Mouse (Mus musculus) adrenal gland, adult 2 months (tissue): ENCODE measurements around the gene Sae1. TPM values are rescaled to one million over a fixed set of nuclear protein-coding genes. Genes with fewer than 3 reads are reported as not detected.

Source experiments
- DNase-seq: peaks from one replicate; pipeline ENCODE4 v3.0.0; 2021
- polyA plus RNA-seq: library from polyadenylated mRNA; depleted of rRNA; stranded (reverse); fragments of >200 nt; gene quantifications from 2 replicates; pipeline ENCODE4 v1.2.3, GENCODE M21; 2012
- total RNA-seq, 2 experiments: library from RNA; stranded (reverse); gene quantifications; 2 replicates each; pipeline ENCODE4 v1.2.3; 2021

The Sae1 gene
- total and polyA plus RNA-seq, 3 experiments = 8.9 to 72.0 (median 61.0) TPM

DNA sequence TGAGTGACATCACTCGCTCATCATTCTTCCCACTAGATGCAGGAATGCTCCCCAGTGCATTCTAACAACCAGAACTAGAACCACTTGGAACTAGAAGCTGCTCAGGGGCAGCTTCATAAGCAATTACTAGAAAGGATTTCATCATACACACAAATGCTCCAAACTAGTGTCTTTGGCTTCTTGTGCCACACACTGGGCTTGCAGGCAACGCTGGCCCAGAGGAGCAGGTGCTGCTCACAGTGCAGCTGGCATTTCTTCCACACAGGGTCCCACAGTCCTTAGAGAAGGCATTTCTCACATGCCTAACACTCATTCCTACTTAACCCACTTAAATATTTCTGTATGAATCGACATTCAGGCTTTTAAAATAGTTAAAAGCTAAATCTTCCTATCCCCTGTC, 30.0 kb downstream of the Sae1 start:
- no peak for DNase-seq

DNA sequence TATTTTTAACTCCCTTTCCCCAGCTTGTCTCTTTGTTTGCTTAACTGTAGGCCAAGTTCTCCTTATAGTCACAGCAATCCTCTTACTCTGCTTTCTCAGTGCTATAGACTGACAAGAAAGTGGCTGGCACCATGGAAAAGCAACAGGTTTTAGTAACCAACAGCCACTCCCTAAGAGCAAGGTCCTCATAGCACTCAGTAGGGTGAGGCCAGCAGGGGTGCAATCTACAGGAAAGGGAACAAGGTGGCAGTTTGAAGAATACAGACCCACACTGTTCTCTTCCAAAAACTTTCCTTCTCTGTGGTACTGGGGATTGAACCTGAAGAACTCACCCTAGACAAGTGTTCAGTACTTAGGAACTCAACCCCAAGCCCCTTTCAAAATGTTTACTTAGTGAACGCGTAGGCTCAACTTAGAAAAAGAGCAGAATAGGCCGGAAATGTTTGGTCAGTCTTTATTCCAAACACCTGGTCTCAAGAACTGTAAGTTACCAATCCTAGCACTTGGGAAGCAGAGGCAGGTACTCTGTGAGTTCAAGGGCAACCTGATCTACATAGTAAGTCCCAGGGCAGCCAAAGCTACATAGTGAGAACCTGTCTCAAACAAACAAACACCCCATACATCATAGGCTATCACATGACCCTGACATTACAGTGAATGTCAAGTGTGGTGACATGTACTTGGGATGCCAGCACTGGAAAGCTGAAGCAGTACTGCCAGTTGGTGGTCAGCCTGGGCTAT, 31.6 kb downstream of the Sae1 start:
- peak; percentile 21 for DNase-seq

DNA sequence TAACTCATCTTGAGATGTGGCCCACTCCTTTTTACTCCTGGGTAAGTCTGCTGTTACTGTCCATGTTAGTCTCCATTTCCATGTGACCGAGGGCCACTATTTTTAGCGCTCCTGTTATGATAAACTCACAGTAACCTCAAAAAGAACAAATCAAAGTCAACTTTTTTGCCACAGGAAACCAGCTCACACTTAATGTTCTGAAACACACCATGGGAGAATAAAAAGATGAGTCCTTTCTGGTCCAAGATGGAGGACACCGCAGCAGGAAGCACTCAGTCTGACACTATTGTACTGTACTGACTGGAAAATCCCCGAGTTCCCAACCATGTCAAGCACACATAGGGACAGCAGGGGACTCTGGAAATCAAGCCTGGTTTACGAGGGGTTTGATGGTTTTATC, 37.6 kb downstream of the Sae1 start:
- no peak for DNase-seq

DNA sequence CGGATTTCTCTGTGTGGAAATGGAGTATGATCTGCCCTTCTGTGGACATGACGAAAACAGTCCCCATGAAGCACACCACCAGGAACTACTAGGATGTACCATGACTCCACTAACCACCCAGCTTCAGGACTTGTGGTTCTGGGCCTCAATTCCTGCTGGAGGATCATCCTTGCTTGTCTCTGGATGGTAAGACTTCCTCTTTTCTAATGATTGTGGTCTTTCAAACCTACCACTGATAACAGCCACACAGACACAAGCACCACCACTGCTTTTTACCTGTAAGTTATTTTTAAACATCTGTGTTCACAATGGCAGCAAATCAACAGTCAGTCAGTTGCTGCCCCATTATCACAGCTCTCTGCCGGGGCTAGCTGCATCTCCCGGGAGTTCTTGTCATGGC, 42.3 kb downstream of the Sae1 start:
- no peak for DNase-seq

DNA sequence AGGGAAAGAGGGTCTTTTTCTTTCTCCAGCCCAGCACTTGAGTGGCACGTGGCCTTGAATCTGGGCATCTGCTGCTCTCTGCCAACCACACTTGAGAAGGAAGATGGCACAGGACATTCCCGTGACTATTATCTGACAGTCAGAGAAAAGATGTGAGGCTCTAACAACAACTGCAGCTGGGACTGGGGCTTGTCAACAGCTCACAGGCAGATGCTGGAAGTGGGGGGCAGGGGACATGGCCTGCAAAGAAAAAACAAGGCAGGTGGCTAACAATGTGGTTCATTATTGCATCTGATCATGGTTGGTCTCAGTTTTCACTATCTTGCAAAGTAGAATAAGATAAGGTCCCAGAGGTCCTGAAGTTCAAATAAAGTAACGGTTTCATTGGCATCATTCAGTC, 43.0 kb downstream of the Sae1 start:
- no peak for DNase-seq

DNA sequence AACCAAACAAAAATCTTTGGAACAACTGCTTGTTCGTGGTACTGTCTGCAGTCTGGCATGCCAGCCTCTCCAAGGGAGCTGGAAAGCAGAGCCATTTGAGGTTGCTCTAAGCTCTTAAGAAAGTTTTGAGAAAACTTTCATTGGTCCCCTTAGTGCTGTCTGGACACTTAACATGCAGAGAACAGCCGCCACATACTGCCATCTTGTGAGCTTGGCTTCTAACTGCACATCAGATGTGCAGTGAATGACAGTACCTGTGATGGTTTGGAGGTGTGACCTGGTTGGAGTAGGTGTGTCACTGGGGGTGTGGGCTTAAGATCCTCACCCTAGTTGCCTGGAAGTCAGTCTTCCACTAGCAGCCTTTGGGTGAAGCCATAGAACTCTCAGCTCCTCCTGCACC, 49.9 kb downstream of the Sae1 start:
- no peak for DNase-seq

DNA sequence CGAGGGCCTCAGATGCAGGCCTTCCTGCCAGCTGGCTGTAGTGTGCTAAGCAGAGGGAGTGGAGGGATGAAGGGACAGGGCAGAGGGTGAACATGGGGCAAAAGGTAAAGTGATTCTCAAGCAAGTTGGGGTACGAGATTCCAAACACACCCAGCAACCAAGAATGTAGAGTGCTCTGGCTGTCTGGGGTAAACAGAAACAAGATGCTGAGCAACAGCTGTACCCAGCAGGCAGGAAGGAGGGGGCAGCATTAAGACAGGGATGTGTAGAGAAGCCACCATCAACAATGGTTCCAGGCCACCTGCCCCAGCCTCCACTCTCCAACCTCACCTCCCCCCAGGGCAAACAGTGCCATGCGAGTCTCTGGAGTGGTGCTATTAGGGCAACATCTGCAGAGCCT, 58.5 kb downstream of the Sae1 start:
- DNase-seq = no peak

DNA sequence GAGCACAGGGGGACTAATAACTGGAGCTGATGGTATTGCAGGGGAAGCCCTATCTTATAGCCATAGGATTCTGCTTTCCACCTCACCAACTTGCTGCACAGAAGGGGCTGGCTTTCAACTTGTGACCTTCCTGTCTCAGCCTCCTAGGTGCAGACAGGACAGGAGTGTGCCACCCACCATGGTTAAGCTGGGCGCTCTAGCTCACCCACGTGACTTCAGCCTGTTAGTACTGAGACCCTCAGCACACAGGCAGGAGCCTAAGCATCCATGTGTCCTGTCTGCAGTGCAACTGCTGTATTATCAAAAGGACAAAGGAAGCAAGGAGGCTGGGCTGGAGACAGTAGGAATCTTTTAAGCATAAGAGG, 61.0 kb downstream of the Sae1 start:
- DNase-seq = no peak

DNA sequence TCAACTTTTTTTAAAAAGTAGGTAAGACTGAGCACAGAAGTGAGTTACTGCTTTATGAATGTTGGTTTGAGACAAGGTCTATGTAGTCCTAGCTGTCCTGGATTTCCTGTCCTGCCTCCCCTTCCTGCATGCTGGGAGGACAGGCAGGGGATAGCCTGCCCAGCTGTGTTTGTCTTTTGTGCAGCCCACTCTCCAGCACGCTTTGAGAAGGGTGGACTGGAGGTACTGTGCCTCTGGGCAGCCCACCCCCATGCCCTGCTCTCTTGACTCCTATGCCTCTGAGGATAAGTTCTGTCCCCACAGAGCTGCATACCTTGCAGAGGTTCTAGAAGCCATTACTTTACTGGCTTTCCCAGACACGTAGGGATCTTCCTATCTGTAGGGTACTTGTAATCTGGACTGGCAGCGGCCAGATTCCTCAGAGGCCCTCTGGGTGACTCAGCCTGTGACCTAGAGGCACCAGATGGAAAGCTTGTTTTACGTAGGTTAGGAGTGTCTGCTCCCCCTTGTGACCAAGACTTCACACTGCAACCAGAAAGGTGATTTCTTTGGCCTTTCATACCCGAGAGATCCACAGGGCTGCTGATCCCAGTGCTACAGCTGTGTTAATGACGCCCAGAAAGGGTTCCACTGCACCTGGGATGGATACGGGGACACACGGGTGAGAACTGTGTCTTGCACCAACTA, 61.5 kb downstream of the Sae1 start:
- peak; percentile 86 for DNase-seq

DNA sequence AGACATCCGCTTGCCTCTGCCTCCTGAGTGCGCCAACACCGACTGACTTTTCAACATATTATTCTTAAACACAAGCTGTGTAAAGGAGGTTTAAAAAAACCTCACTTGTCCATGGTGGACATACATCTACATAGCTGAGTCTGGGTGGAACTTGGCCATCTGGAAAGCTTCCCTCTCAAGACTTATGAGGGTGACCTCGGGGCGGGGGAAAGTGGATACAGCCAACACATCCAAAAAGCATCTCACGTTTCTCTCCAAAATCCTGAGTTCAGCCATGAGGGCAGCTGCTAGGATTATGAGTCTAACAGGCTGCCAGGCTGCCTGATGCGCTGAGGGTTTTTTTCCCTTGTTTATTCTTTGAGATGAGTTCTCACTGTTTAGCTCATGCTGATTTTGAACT, 62.9 kb downstream of the Sae1 start:
- no peak for DNase-seq

DNA sequence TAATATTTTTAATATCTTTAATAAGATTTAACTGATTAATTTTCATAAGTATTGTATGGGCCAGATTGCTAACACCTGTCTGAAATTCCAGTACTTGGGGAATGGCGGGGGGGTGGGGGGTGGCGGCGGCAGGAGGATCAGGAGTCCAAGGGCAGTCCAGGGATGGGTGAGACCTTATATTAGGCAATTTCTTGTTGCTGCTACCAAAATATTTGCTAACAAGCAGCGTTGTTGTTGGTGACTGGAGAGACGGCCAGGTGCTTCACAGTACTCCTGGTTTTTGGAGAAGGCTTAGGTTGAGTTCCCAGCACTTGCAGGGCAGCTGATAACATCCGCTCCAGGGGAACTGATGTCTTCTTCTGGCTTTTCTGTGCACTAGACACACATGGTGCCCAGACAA, 67.1 kb downstream of the Sae1 start:
- no peak for DNase-seq

DNA sequence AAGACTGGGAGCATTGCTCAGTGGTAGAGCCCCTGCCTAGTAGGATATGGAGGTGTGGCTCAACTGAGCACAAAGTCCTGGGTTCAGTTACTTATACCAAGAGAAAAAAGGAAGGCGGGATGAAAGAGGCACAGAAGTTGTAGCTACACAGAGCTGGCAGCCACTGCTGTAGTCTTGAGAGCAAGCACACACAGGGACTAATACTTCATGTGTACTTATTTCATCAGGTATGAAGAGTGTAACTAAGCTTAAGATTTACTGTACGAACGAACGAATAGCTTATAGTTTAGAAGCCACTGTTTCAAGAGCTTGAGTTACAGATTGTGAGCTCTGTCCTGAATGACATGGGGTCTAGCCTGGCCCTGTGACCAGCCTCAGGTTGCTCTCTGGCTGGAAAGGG, 68.4 kb downstream of the Sae1 start:
- no peak for DNase-seq

DNA sequence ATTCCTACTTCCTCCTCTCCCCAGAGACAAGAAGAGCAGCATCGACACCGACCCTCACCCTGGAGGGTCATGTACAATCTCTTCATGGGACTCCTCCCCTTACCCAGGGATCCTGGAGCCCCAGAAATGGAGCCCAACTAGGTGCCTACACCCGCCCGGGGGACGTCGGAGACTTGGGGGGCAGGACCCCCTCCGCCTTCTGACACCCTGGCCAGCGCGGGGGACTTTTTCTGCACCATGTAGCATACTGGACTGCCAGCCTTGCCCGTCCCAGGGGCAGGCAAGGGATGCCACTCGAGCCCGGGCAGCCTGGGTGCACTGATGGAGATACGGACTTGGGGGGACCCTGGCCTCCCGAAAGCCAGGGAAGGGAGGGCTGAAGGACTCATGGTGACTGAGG, 70.5 kb downstream of the Sae1 start:
- no peak for DNase-seq

DNA sequence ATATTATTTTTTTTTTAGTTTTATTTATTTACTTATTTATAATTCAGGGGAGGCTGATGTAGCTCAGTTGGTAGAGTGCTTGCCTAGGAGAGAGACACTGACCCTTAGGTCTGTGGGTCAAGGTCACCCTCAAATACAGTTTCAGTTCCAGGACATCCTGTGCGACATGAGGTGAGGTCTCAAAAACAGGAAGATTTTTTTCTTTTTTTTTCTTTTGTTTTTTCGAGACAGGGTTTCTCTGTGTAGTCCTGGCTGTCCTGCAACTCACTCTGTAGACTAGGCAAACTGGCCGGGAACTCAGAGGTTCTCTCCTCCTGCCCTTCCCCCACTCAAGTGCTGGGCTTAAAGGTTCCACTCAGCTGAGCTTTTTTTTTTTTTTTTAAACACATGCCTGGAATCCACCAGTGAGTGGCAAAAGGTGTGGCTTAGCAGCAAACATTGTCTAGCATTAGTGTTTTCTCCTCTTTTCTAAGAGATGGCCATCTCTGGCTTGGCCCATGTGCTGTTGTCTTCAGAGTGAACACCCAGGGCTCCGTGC, 72.3 kb downstream of the Sae1 start:
- peak; percentile 12 for DNase-seq

DNA sequence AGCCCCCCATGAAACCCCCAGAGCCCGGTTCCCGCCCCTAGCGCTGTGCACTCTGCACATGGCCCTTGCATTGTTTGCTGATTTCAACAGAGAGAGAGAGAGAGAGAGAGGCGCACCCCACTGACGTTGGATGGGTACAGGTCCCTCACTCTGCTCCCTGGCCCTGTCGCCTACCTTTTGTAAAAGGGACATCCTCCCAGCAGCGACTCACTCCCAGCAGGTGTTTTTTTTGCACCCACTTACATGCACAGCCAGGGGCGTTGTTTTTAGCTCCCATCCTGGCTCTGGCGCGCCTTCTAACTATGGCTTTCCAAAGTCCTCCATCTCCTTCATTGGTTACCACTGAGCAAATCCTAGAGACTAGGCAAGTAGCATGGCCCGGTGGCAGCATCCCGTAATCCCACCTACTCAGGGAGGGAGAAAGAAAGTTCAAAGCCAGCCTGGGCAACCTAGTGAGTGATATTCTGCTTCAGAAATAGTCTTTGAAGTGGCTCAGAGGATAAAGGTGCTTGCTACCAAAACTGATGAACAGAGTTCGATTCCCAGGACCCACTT, 73.3 kb downstream of the Sae1 start:
- DNase-seq = no peak

DNA sequence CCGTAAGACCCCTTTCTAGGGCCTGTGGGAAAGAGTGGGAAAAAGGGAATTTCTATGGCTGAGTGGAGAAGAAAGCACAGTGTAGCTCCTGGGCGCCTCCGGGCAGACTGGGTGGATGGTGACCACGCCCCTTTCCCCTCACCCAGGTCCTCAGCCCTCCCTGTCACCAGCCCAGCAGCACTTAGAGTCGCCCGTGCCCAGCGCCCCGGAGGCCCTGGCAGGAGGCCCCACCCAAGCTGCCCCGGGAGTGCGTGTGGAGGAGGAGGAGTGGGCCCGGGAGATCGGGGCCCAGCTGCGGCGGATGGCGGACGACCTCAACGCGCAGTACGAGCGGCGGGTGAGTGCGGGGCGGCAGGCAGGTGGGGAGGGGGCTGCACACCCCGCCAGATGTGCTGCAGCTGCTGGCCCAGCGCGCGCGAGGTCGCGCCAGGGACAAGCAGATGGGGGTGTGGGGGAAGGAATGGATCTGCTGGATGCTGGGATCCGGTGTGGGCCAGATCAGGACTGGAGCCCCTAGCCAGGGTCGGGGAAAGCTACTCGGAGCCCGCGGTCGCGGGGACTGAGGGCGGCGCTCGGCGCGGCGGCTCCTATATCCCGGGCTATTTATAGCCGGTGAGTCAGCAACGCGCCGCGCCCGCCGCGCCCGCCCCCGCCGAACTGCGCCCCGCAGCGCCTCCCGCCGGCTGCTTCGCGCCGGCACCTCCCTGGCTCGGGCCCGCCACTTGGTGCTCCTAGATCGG, 74.0 kb downstream of the Sae1 start:
- peak; percentile 92 for DNase-seq

DNA sequence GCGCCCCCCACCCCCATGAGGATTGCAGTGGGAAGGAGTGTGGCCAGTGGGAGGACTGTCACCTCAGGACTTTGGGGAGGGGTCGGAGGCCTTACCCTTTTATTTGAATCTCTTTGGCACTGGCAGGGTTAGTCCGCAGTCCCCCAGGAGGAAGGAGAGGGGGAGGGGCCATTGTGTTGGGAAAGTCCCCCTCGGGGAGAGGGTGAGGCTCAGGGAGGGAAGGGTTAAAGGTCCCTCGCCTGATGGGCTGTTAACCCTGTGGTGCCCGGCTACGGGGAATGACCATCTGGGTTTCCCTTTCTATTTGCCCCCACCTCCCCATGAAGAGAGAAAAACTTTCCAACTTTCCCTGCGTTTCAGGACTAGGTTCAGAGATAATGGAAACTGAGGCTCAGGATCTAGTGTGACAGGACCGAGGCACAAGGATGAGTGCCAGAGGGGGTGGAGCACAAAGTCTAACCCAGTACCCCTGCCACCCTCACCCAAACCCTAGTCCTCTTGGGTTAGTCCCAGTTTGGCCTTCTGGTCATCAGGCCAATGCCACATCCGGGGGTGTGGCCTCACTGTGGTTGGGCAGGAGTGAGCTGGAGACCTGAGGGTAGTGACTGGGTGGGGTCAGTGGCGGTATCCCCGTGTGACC, 74.8 kb downstream of the Sae1 start:
- DNase-seq = peak; percentile 87

DNA sequence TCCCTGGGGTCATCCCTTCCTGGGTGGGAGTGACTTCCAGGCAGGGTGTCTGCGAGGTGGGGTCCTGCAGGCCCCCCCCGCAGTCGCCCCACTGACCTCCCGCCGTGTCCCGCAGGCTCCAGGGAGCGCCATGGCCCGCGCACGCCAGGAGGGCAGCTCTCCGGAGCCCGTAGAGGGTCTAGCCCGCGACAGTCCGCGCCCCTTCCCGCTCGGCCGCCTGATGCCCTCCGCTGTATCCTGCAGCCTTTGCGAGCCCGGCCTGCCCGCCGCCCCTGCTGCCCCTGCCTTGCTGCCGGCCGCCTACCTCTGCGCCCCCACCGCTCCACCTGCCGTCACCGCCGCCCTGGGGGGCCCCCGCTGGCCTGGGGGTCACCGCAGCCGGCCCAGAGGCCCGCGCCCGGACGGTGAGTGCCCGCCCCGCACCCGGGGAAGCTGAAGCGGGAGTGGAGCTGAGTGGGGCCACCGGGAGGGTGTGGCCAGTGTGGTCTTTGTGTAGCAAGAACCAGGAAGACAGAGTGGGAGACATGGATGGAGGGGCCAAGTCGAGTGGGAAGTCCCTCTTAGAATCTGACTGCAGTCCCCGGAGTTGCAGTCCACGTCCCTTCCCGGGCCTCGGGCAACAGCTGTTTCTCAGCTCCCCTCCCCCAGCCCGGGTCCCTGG, 75.5 kb downstream of the Sae1 start:
- peak; percentile 63 for DNase-seq

DNA sequence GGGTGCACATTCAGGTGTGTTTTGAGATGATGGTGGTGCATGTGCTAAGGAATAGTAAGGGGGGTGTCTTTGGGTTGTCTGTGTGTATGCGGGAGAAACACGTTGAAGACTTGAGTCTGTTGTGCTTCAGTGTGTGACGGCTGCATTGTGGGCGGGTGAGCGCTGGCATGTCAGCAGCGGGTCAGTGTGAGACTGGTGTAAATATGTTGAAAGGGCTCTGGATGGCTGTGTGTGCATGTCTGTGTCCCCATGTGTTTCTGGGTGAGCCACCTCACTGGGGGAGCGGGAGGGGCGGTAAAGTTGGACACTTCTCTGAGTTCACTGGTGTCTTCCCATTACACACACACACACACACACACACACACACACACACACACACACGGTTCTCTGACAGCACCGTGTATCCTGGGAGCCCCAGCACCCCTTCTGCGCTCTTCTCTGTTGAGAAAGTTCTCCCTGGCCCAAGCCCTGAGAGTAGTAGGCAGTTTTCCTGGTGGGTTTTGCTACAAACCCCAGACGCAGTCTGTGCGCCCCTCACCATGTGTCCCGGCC, 76.1 kb downstream of the Sae1 start:
- peak; percentile 45 for DNase-seq

DNA sequence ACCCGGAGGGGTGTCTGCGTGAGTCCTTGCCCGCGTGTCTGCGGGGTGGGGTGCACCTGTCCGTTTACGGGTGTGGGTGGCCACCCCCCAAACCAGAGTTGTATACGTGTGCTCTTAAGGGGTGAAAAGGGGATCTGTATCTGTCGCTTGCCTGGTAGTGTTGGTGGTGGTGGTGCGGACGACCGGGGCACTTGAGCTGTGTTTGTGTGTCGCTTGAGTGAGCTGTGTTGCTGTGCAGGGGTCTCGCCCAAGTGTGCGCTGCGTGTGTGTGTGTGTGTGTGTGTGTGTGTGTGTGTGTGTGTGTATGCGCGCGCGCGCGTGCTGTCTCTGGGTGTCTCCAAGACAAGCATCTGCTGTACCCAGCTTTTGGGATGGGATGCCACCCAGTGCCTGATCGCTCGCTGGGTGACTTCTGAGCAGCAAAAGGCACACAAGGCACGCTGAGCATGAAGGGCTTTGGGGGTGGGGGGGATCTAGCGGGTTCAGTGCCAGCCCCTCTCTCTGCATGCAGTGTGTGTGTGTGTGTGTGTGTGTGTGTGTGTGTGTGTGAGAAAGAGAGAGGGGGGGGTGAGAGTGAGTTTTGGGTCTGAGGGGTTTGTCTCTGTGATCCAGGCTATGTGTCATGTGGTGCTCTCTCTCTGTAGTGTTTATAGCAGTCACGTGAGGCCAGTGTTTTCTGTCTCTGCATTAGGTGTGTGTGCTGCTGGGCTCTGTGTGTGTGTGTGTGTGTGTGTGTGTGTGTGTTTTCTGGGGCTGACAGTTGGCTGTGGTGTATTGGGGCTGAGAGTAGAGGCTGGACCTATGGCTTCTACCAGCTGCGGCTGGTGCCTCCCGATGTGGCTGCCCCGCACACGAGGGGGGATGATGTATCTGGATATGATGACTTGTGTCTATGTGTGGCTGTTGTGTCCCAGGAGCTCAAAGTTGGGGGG, 76.8 kb downstream of the Sae1 start:
- DNase-seq = peak; percentile 59
